Mouse (Mus musculus) cerebellum, adult 9-11 months (tissue): Measurements from ENCODE around the gene Gm20388.

ENCODE experiments used
- DNase-seq: peaks from one replicate; pipeline ENCODE4 v3.0.0; 2022

The Gm20388 gene

DNA sequence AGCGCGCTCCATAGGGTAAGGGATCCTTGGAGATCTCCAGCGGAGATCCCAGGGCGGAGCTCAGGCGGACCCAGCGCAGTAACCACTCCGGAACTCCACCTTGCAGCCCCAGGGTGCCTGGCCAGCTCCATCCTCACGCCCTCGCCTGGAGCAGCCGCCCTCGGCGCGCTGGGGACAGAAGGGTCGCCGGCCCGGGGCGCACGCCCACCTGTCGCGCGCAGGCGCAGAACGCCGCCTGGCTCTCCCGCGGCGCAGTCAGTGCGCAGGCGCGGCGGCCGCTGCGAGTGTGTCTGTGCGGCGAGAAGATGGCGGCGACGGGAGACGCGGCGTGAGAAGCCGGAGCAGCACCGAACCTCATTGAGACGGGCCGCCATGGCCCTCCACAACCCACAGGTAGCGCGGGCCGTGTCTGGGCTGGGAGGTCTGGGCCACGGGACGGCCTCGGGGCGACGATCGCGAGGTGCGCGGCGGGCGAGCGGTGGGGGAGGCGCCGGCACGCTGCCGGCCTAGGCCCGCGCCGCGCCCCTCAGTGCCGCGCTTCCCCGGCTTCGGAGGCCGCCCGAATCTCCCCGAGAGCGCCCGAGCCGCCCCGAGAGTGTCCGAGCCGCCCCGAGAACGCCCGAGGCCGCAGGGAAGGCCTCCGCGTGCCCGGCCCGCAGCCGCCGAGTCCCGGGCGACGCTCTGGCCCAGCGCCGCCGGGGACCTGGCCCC lies at the start of gene Gm20388:
Gene Gm20388 (plus strand): TSS at position 295 of the 711 bp plus-strand sequence.
- peak; percentile 93 for DNase-seq

GRCm38 (mm10) chr8:119861706-119862389 lies 48.8 kb upstream of the Gm20388 start, which contains the start of gene Klhl36:
Gene Klhl36, plus strand, starts transcription at chr8:119862266.
- DNase-seq, result peak; percentile 97

DNA sequence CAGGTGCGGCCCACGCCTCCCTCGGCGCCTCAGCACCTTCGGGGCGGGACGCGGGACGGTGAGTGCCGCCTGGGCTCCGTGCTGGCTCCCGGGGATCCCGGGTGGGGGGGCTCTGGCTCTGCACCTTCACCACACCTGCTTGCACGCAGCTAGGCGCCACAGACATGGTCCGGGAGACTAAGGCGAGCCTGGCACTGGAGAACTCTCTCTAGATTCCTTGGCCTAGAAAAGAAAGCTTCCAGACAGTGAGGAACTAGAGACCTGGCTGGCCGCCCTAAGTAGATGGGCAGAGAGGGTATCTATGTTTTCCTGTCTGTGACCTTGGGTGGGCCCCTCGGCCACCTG lies 48.3 kb upstream of the Gm20388 start:
- no peak for DNase-seq

- DNase-seq, result no peak
These were observed 47.9 kb upstream of the Gm20388 start for GRCm38 (mm10) chr8:119862749-119863148.

DNA sequence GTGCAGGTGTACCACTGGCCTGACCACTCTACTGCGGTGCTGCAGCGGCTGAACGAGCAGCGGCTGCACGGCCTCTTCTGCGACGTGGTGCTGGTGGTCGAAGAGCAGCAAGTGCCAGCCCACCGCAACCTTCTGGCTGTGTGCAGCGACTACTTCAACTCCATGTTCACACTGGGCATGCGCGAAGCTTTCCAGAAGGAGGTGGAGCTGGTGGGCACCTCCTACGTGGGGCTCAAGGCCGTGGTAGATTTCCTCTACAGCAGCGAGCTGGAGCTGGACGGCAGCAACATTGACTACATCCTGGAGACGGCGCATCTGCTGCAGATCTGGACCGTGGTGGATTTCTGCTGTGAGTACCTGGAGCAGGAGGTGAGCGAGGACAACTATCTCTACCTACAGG lies 41.0 kb upstream of the Gm20388 start:
- DNase-seq, result no peak

DNA sequence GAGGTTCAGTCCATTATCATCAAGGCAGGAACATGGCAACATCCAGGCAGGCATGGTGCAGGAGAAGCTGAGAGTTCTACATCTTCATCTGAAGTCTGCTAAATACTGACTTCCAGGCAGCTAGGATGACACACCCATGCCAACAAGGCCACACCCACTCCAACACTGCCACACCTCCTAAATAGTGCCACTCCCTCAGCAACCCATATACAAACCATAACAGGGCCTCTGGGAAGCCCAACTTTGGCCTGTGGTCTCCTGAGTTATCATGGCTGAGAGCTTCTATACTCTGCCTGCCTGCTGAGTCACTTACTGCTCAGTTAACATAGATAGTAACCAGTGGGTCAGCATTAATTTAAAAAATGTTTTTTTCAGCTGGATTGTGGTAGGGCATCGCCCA lies 37.5 kb upstream of the Gm20388 start:
- DNase-seq, result no peak

GRCm38 (mm10) chr8:119881301-119881700 lies 29.3 kb upstream of the Gm20388 start:
- no peak for DNase-seq

DNA sequence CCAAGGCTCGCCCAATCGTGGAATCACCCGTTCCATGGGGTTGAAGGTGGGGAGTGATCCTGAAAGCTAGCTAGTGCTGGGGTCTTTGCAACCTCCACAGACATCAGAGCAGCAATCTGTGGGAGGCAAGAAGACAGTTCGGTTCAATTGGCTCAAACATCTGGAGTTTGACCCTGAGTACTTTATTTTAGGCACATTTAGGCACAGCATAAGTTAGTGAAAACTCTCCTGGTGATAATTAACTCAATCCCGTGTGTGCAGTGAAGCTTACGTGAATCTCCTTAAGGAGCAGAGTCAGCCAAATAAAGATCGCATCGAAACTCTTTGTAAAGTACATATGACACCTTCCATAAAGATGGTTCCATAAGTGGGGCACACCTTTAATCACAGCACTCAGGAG lies 28.7 kb upstream of the Gm20388 start:
- DNase-seq, result no peak

- DNase-seq, result no peak
These were observed 27.4 kb upstream of the Gm20388 start for GRCm38 (mm10) chr8:119883281-119883680.

DNA sequence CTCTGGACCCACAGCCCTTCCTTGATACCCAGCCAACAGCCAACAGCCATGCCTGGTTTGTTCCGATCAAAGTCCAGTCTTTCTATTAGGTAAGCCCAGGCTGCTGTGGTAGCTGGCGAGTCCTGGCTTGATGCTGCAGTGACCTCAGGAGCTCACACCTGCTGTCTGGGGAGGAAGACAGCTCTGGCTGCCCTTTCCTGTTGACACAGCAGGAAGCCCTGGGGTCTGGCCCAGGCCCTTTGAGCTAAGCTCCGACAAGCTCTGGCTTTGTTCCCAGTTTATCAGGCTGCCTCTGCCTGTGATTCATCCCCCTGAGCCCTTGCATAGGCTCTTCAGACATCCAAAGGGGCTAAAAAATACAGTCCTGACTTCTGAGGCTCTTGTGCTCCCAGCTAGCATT lies 25.0 kb upstream of the Gm20388 start:
- peak; percentile 30 for DNase-seq

DNA sequence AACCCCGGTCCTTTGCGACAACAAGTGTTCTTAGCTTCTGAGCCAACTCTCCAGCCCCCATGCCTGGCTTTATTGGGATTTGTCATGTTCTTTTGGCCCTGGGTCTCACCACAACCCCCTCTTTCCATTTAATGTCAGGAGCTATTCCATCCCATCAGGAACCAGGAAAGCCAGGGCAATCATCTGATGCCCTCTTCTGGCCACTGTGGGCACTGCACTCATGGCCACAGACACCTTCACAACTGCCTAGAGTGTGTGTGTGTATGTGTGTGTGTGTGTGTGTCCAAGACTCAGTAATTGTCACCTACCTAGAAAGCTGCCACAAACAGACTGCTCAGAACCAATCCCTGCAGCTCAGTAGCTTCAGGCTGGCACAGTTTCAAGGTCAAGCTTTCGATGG lies 23.5 kb upstream of the Gm20388 start:
- DNase-seq, result no peak

DNA sequence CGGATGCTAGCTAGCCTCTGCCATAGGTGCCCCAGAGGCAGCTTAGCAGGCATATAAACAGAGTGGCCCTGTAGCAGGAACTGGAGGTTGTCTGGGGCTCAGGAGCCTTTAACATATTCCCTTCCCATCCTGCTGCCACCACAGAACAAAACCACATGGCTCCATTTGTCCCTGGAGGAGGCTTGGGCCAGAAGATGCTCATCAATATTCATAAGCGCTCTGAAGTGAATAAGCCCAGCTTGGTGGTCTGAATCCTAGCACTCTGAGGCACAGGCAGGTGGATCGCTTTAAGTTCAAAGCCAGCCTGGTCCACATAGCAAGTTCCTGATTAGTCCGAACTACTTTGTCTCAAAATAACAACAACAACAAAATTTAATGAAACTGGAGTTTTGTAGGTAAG lies 22.6 kb upstream of the Gm20388 start:
- DNase-seq, result no peak

- no peak for DNase-seq
These were observed 13.6 kb upstream of the Gm20388 start for GRCm38 (mm10) chr8:119897069-119897468.

DNA sequence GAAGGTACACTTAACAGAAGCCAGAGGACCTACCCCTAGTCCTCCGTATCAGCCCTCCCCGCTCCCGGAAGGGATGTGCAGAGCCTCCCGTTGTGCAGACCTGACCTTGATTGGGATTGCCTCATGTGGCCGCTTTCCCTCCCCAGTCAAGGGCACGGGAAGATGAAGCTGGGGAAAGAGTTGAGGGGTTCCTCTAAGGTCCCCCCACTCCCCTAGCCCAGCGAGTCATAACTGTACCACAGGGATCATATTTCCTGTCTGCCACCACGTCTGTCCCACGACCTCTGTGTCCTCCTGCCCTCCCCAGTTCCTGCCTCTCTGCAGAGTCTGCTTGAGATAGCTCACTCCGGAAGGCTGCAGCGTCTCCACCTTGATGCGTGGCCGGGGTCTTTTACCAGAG lies 12.7 kb upstream of the Gm20388 start:
- no peak for DNase-seq

GRCm38 (mm10) chr8:119901349-119901748 lies 9.3 kb upstream of the Gm20388 start:
- no peak for DNase-seq

GRCm38 (mm10) chr8:119901952-119902351 lies 8.7 kb upstream of the Gm20388 start:
- no peak for DNase-seq

DNA sequence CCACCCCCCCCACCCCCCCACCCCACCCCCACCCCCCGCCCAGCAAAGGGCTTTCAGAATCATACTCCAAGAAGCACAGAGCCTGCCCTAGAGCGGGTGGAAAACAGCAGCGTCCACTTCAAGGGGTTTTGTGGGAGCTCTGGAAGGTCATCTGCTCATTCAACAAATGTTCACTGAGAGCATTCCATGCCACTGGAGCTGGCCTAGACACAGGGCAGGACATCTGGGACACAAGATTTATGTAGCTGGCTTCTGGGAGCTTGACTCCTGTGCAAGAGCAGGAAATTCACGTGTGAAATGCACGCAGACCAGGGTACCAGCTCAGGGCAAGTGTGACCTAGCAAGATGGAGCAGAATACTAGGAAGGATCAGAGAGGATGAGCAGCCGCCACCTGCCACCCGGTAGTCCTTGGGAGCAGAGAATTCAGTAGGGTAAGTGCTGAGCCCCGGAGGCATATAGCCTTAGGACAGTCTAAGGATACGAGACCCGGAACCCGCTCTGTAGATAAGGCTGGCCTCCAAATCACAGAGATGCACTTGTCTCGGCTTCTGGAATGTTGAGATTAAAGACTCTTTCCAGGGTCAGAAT lies 6.2 kb upstream of the Gm20388 start:
- no peak for DNase-seq

- peak; percentile 43 for DNase-seq
These were observed 596 bp upstream of the Gm20388 start, which contains the start of gene Usp10 for GRCm38 (mm10) chr8:119909944-119910546. Gene Usp10, plus strand, starts transcription at chr8:119910360.

DNA sequence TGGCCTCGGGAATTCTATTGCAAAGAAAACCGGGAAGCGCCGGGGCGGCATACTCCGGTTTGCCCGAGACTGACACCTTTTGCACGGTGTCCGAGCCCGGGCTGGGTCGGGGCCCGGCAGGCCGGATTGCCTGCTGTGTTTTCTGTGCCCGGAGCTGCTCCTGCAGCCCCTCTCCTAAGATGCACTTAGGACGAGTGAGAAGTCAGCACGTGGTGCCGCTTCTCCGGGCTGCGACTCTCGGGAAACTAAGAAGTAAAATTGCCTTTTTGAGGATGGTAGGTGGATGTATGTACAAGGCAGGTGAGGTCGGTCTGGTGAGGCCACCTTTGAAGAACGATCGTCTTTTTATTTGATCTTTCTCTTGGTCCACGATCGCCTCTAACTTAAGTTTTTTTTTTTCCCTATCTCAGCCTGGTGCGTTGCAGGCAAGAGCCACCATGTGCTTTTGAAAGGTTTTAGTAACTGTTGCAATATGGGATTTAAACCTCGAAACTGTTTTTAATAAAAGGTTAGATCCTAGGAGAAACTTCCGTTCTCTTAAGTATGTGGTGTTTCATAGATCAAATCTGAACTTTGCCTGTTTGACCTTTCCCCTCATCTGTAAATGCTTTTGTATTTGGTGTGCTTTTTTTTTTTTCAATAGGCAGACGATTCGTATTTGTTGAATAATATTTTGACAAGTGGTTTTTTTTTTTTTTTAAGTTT lies 769 bp downstream of the Gm20388 start:
- no peak for DNase-seq

DNA sequence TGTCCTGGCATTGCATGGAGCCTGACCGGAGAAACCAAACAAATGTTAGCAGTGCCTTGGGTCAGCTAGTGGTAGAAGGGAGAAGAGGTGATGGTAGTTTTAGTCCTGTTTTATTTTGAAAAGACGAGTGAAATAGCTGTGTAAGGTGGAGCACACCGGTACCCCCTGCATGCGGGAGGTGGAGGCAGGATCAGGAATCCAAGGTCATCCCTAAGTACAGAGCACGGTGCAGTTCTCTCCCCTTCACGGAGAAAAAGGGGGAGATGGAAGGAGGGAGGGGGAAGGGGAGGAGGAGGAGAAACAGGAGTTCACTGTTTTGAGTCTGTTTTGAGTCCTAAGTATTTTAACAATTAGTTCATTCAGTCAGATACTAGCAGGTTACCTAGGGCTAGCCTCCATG lies 2.0 kb downstream of the Gm20388 start:
- DNase-seq, result no peak

- no peak for DNase-seq
These were observed 2.5 kb downstream of the Gm20388 start for GRCm38 (mm10) chr8:119913181-119913580.

- no peak for DNase-seq
These were observed 3.5 kb downstream of the Gm20388 start for GRCm38 (mm10) chr8:119914161-119914560.

DNA sequence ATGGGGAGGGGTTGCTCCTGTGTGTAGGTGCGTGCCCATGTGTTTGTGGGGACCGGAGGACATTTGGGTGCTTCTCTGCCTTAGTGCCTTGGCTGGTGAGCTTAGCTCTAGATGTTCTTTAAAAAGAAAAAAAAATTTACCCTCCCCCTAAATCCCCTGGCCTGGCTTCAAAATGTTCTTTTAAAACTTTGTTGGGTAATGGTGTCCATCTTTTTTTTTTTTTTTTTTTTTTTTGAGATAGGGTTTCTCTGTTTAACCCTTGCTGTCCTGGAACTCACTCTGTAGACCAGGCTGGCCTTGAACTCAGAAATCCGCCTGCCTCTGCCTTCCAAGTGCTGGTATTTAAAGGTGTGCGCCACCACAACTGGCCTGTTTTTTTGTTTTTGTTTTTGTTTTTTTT lies 4.7 kb downstream of the Gm20388 start:
- DNase-seq, result no peak
